Mouse (Mus musculus) urinary bladder, postnatal 4 days (tissue): ENCODE results near the gene C1ql1.

Experiments used
- DNase-seq, 2 experiments: peaks; one replicate each; pipeline ENCODE4 v3.0.0; 2021 to 2022; ENCODE audit warnings: low spot score in 2 of 2

C1ql1 gene

GRCm38 (mm10) chr11:102958431-102958830, 11.9 kb upstream of the C1ql1 start:
- no peak for DNase-seq

- no peak for DNase-seq
These were observed 11.2 kb upstream of the C1ql1 start for GRCm38 (mm10) chr11:102957692-102958091.

GRCm38 (mm10) chr11:102956962-102957614, 10.6 kb upstream of the C1ql1 start:
- DNase-seq, result peak in 1 of 2 experiments; percentile 62

- no peak for DNase-seq
These were observed 6.4 kb upstream of the C1ql1 start for GRCm38 (mm10) chr11:102952922-102953321.

GRCm38 (mm10) chr11:102948043-102948961, 1.8 kb upstream of the C1ql1 start:
- peak in 1 of 2 experiments; percentile 29 for DNase-seq

DNA sequence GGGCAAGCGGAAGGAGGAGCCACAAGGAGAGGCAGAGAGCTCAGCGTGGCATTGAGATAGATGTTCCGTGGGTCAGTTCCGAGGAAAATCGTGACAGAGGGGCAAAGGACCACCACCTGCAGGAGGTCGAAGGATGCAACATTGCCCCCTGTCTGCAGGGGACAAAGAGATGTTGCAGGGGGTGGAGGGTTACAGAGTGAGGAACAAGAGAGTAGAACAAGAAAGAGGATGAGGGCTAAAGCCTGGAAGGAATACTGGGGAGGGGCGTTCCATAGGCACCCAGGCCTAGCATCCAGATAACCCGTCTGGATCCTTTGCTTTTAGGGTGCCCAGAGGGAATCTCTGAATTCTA, 480 bp upstream of the C1ql1 start:
- DNase-seq, result no peak

- DNase-seq, result no peak
These were observed 903 bp downstream of the C1ql1 start for GRCm38 (mm10) chr11:102945306-102946264.

DNA sequence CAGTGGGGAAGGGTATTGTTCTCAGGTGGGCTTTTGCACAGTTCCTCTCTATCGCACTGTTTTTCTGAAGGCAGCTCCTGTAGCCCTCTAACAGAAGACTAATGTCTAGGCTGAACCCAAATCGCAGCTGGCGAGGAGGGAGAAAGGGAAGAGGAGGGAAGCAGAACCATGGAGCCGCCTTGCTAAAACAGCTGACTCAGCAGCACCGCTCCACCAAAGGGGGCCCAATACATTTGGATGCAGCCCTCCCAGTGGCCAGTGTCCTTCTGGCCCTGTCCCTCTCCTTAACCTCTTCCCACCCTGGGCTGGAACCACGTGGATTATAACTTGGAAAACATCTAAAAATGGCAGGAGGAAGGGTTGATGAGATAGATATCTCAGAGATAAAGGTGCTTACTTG, 5.3 kb downstream of the C1ql1 start:
- no peak for DNase-seq

- DNase-seq, result no peak
These were observed 7.3 kb downstream of the C1ql1 start for GRCm38 (mm10) chr11:102939024-102939675.

- DNase-seq, result no peak
These were observed 8.8 kb downstream of the C1ql1 start for GRCm38 (mm10) chr11:102937529-102938182.

- no peak for DNase-seq
These were observed 10.2 kb downstream of the C1ql1 start for GRCm38 (mm10) chr11:102936272-102936671.

DNA sequence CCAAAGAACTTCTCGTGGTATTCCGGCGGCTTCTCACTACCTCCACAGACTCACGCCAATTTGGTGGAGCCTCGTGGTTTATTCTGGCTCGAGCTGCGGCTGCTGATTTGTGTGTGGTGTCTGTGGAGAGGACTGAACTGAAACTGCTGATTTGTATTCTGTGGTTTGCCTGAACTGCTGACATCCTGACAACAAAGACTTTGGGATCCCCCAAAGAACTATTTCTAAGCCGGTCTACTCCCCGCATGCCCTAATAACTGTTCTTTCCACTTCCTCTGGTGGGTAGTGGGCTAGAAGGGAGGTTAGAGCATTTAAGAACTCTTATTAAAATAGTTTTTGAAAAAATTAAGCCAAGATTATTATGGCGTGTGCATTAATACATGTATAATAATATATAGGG, 15.8 kb downstream of the C1ql1 start:
- DNase-seq, result no peak

- DNase-seq, result no peak
These were observed 21.2 kb downstream of the C1ql1 start for GRCm38 (mm10) chr11:102925351-102925717.

DNA sequence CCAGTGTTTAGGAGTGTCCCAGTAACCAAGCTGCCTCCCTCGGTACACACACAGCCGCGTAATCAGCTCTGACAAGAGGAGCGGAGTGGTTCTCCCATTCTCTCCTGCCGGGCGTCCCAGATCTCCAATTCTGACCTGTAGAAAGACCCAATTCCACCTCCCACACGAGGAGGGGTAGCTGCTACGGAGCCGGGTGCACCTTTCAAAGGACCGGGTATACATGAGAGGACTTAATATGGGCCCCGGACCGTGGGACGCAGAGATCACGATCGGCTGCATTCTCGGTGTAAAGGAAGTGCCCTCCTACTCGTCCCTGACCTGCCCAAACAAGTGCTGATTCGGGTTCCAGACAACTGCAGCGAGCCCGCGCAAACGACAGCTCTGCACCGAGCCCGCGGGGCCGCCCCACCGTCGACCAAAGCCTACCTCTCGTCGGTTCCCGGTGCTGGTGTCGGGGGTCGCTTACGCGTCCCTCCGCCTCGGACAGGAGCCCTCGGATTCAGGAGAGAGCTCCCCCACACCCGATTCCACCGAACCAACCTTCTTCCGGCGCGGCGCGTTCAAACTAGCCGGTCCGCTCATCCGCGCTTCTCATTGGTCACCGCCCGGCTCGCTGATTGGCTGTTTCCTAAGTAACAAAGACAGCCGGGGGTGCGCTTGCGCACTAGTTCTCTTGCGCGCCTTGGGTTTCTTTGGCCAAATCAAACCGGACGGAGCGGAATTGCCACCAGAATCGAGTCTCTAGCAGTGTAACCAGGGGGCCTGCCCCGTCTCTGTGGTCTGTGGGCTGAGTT, 21.7 kb downstream of the C1ql1 start, which contains the start of gene Kif18b:
Gene Kif18b, minus strand, starts transcription at position 568 of the 794 bp plus-strand sequence.
- DNase-seq, result peak; percentile 90 to 95

DNA sequence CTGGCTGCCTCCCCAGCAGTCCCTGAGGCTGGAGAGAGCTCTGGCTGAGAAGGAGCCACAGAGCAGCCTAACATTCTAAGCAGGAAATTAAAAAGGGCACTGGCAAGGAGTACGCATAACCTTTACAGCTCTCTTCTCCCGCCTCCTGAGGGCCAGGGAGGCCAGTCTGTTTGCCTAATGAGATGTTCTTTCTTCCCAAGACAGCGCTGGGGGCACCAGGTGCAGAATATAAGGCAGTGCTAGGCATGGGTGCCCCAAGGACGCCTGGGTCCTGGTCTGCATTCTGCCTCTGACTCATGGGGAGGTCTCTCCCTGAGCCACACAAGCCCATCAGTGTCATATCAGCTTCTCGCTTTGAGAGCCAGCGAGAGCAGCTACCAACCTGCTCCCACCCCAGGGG, 25.0 kb downstream of the C1ql1 start:
- DNase-seq, result no peak

DNA sequence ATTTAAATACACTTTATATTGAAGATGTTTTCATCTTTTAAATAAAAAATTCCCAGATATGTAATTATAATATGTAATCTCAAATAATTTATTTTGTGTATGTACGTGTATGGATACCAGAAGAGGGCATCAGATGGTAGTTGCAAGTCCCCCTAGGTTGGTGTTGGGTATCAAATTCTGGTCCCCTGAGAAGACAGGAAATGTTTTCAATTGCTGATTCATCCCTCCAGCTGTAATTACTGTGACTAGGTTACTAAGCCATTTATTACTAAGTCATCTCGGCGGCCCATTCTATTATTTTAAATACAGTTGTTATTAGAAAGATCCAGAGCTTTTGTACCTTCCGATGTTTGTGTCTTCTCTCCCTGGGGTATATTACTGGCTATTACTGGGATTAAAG, 28.4 kb downstream of the C1ql1 start:
- DNase-seq, result no peak

GRCm38 (mm10) chr11:102915380-102915779, 31.1 kb downstream of the C1ql1 start:
- DNase-seq, result no peak

DNA sequence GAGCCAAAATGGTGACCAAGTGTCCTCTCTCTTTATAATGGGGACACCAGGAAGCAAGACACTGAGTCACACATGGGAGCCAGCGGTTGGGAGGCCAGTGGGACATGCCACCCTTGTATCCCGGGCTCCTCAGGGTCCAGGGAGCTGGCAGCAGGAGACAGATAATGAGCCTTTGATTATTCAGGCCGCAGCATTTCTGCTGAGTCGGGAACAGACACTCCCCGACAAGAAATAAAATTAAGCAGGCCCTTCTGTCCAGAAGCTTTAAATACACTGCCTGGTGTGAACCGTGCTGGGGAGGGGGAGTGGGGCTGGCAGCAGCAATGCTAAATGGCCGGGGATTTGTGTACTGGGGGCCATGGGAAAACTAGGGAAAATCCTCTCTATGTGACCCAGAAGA, 35.1 kb downstream of the C1ql1 start:
- no peak for DNase-seq

GRCm38 (mm10) chr11:102903654-102904053, 42.8 kb downstream of the C1ql1 start:
- no peak for DNase-seq

DNA sequence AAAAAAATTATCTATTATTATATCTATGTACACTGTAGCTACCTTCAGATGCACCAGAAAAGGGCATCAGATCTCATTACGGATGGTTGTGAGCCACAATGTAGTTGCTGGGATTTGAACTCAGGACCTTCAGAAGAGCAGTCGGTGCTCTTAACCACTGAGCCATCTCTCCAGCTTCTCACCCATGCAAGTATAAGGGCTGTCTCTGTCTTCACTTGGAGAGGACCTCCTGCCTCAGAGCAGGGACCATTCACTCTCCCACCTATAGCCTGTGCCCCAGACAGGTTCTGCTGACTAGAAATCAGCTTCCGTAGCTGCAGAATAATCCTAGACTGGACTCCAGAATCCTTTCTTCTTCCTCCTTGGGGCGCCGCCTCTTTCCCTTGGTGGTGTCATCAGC, 44.4 kb downstream of the C1ql1 start:
- DNase-seq, result no peak
